Mouse (Mus musculus): ENCODE results near the gene Stx18. TPM values are rescaled to one million over a fixed set of nuclear protein-coding genes. Genes with fewer than 3 reads are reported as not detected.
A peak's percentile ranks its signal among the peaks of the same experiment; 100 is the strongest.

Stx18 gene
- total and polyA plus RNA-seq, 2 experiments from 2014 or later, result 15.7 to 25.8 TPM

- ATAC-seq (ENCODE audit: insufficient read depth, low read depth) (no peak), DNase-seq (ENCODE audit: low spot score) (no peak)
- Histone ChIP-seq H3K9me3 (replicated peaks; ENCODE audit: control insufficient read depth, low read length) (no peaks in the 10 kb centered on the region), H3K4me1 (ENCODE audit: control insufficient read depth, insufficient read depth) (no peaks in the 10 kb centered on the region), H3K4me2 (ENCODE audit: low read depth, low read length) (peak within 1 kb of the TSS; percentile 95), H3K36me3 (replicated peaks; ENCODE audit: control insufficient read depth, insufficient read depth, low read length) (no peaks in the 10 kb centered on the region), H3K9ac (replicated peaks; ENCODE audit: low read depth, low read length) (peak within 1 kb of the TSS; percentile 46), H3K4me3 (ENCODE audit: low read depth, low read length) (peak within 1 kb of the TSS; percentile 61), H3K27me3 (ENCODE audit: control insufficient read depth, insufficient read depth, low read length) (peaks cover 59% of the 10 kb centered on the region), H3K27ac (ENCODE audit: low read depth) (no peak within 1 kb of the TSS)
- TF ChIP-seq EP300 (IDR thresholded peaks at IDR 0.05; ENCODE audit: low read depth), result no peak
- TF ChIP-seq CTCF (IDR thresholded peaks at IDR 0.05; ENCODE audit: low read depth), result no peak
- 10% methylated on average over 35 of the region's 35 CpGs for WGBS
Measured at GRCm38 (mm10) chr5:38159634-38160413, 121.3 kb downstream of the Stx18 start, which contains the start of gene Nsg1. Gene Nsg1 (minus strand): TSS chr5:38159907.

DNA sequence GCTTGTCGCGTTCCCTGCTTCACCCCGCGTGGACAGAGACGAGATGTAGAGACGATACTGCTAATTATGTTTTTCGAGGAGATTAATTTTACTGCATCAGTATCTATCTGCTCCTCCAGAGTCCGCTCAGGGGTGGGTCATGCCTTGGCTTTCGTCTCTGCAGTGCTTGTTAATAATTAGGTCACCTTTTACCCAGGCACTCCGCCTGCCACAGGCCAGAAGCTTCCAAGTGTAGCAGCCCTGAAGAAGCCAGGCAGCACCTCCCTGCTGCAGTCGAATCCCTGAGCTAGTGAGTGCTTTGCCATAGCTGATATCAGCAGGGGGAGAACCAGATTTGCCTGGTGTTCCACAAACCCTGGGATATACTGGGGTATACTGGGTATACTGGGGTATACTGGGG, 130.0 kb downstream of the Stx18 start:
- Histone ChIP-seq H3K9ac (replicated peaks; ENCODE audit: low read depth, low read length) (no peak overlapping the region), H3K4me1 (ENCODE audit: control insufficient read depth, insufficient read depth) (no peaks in the 10 kb centered on the region), H3K27ac (ENCODE audit: low read depth) (no peak overlapping the region), H3K27me3 (ENCODE audit: control insufficient read depth, insufficient read depth, low read length) (0 out of 2 replicates have a peak, but pooled peaks cover 2% of the 10 kb centered on the region), H3K36me3 (replicated peaks; ENCODE audit: control insufficient read depth, insufficient read depth, low read length) (no peaks in the 10 kb centered on the region), H3K4me3 (ENCODE audit: low read depth, low read length) (no peak overlapping the region), H3K4me2 (ENCODE audit: low read depth, low read length) (no peak overlapping the region), H3K9me3 (replicated peaks; ENCODE audit: control insufficient read depth, low read length) (no peaks in the 10 kb centered on the region)
- 71% methylated on average over 11 of the region's 11 CpGs for WGBS
- ATAC-seq (ENCODE audit: insufficient read depth, low read depth) (no peak), DNase-seq (ENCODE audit: low spot score) (no peak)
- TF ChIP-seq EP300 (IDR thresholded peaks at IDR 0.05; ENCODE audit: low read depth) (no peak), CTCF (IDR thresholded peaks at IDR 0.05; ENCODE audit: low read depth) (no peak)

DNA sequence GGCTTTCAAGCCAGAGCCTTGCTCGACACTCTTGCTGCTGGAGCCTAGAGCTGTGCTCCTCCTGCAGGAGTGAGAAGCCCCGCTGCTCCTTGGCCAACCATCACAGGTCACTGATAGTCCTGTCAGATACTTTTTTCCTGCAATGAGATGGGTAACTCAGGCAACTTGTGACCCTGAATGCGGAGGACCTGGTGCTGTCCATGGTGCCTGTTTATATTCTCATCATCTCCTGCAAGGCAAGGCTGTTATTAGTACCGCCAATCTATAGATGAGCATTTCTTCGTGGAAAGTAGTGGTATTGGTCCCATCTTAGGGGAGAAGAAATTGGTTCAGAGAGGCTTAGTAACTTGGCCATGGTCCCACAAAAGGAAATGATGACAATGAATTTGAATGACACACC, 135.2 kb downstream of the Stx18 start:
- no peak for ATAC-seq (ENCODE audit: insufficient read depth, low read depth)
- Histone ChIP-seq H3K36me3 (replicated peaks; ENCODE audit: control insufficient read depth, insufficient read depth, low read length) (no peaks in the 10 kb centered on the region), H3K27me3 (ENCODE audit: control insufficient read depth, insufficient read depth, low read length) (no peaks in the 10 kb centered on the region)

GRCm38 (mm10) chr5:38174256-38174912, 135.8 kb downstream of the Stx18 start:
- ATAC-seq (ENCODE audit: insufficient read depth, low read depth), result no peak
- WGBS, result 75% methylated on average over 16 of the region's 16 CpGs
- DNase-seq (ENCODE audit: low spot score), result no peak
- Histone ChIP-seq H3K9me3 (replicated peaks; ENCODE audit: control insufficient read depth, low read length) (no peaks in the 10 kb centered on the region), H3K4me3 (ENCODE audit: low read depth, low read length) (no peak overlapping the region), H3K4me1 (ENCODE audit: control insufficient read depth, insufficient read depth) (no peaks in the 10 kb centered on the region), H3K27me3 (ENCODE audit: control insufficient read depth, insufficient read depth, low read length) (no peaks in the 10 kb centered on the region), H3K27ac (ENCODE audit: low read depth) (no peak overlapping the region), H3K9ac (replicated peaks; ENCODE audit: low read depth, low read length) (no peak overlapping the region), H3K4me2 (ENCODE audit: low read depth, low read length) (no peak overlapping the region), H3K36me3 (replicated peaks; ENCODE audit: control insufficient read depth, insufficient read depth, low read length) (no peaks in the 10 kb centered on the region)
- TF ChIP-seq EP300 (IDR thresholded peaks at IDR 0.05; ENCODE audit: low read depth) (no peak), CTCF (IDR thresholded peaks at IDR 0.05; ENCODE audit: low read depth) (no peak)

More for the DNA sequence above, 135.2 kb downstream of the Stx18 start:
- no peak for DNase-seq (ENCODE audit: low spot score)
- no peak overlapping the region for H3K4me3 ChIP-seq (ENCODE audit: low read depth, low read length)
- no peaks in the 10 kb centered on the region for H3K9me3 ChIP-seq (replicated peaks; ENCODE audit: control insufficient read depth, low read length)
- H3K4me1 ChIP-seq (ENCODE audit: control insufficient read depth, insufficient read depth), result no peaks in the 10 kb centered on the region
- TF ChIP-seq CTCF (IDR thresholded peaks at IDR 0.05; ENCODE audit: low read depth) (no peak), EP300 (IDR thresholded peaks at IDR 0.05; ENCODE audit: low read depth) (no peak)
- H3K9ac ChIP-seq (replicated peaks; ENCODE audit: low read depth, low read length), result no peak overlapping the region
- H3K27ac ChIP-seq (ENCODE audit: low read depth), result no peak overlapping the region
- no peak overlapping the region for H3K4me2 ChIP-seq (ENCODE audit: low read depth, low read length)
- 38% methylated on average over 5 of the region's 5 CpGs for WGBS

DNA sequence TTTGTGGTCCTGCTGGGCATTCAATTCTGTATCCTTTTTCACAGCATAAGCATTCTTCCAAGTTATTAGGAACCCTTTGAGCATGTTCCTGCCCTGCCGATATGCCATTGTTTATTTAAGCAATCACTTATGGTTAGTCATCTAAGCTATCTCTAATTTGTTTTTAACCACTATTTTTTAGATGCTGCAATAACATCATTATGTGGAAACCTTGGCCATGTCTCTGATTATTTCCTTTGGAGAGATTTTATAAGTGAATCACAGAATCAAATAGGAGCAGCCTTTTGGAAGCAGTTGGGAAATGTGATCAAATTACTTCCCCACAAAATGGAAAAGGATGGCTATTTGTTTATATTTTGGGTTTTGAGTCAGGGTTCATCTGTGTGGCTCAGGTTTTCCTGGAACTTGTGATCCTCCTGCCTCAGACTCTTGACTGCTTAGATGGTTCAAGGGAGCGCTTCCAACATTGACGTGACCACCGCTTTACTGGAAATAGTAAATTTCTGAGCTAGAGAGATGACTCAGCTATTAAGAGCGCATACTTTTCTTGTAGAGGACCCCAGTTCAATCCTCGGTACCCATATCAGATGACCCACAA, 146.2 kb downstream of the Stx18 start:
- Histone ChIP-seq H3K27me3 (ENCODE audit: control insufficient read depth, insufficient read depth, low read length) (no peaks in the 10 kb centered on the region), H3K4me3 (ENCODE audit: low read depth, low read length) (no peak overlapping the region), H3K9me3 (replicated peaks; ENCODE audit: control insufficient read depth, low read length) (no peaks in the 10 kb centered on the region), H3K27ac (ENCODE audit: low read depth) (no peak overlapping the region), H3K36me3 (replicated peaks; ENCODE audit: control insufficient read depth, insufficient read depth, low read length) (no peaks in the 10 kb centered on the region), H3K9ac (replicated peaks; ENCODE audit: low read depth, low read length) (no peak overlapping the region), H3K4me2 (ENCODE audit: low read depth, low read length) (no peak overlapping the region), H3K4me1 (ENCODE audit: control insufficient read depth, insufficient read depth) (no peaks in the 10 kb centered on the region)
- no peak for TF ChIP-seq EP300 (IDR thresholded peaks at IDR 0.05; ENCODE audit: low read depth)
- ATAC-seq (ENCODE audit: insufficient read depth, low read depth) (no peak), DNase-seq (ENCODE audit: low spot score) (no peak)
- 73% methylated on average over 6 of the region's 6 CpGs for whole genome bisulfite sequencing
